Mouse (Mus musculus): Measurements from ENCODE around the gene Tspan5. TPM values are rescaled to one million over a fixed set of nuclear protein-coding genes. Genes with fewer than 3 reads are reported as not detected.
A peak's percentile ranks its signal among the peaks of the same experiment; 100 is the strongest.

The Tspan5 gene
- polyA plus RNA-seq, 1 experiment from 2014 or later: 21.9 TPM

DNA sequence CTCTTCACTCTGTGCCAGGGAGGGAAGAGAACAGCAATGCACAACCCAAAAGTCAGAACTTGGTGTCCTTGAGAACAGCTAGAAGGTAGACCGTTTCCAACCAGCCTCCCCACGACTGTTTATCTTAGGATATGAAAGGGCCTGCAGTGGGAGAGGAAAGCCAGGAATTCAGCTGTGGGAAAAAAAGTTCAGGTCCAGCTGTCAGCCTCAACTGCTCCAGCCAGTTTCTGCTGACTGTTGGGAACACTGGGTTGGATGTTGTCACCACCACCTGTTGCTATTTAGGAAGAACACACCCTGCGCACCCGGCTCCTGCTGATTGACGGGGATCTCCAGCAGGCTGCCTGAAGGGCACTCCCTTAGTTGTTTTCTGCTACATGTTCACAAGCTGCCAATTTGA, 19.8 kb upstream of the Tspan5 start:
- no peak overlapping the region for H3K4me3 ChIP-seq (ENCODE audit: low read depth, low read length)
- no peak overlapping the region for H3K27ac ChIP-seq (replicated peaks)
- no peaks in the 10 kb centered on the region; the same call in 1 of the 2 replicates for H3K4me1 ChIP-seq (replicated peaks; ENCODE audit: control insufficient read depth, insufficient read depth)
- DNase-seq (ENCODE audit: low spot score) (no peak), ATAC-seq (ENCODE audit: low FRiP score, low TSS enrichment) (peak; percentile 73; the same call in 1 of the 2 replicates)
- H3K9ac ChIP-seq (ENCODE audit: low read length): no peak overlapping the region
- H3K4me2 ChIP-seq (replicated peaks; ENCODE audit: low read depth): no peak overlapping the region
- no peaks in the 10 kb centered on the region for H3K36me3 ChIP-seq (ENCODE audit: control insufficient read depth, insufficient read depth, low read length)
- no peaks in the 10 kb centered on the region for H3K9me3 ChIP-seq (ENCODE audit: control insufficient read depth, low read length)
- TF ChIP-seq CTCF (IDR thresholded peaks at IDR 0.05; ENCODE audit: low read depth) (no peak), EP300 (optimal IDR thresholded peaks at IDR 0.05) (no peak)
- WGBS: 34% methylated on average over 5 of the region's 5 CpGs
- H3K27me3 ChIP-seq (ENCODE audit: control insufficient read depth, insufficient read depth, low read length): no peaks in the 10 kb centered on the region

DNA sequence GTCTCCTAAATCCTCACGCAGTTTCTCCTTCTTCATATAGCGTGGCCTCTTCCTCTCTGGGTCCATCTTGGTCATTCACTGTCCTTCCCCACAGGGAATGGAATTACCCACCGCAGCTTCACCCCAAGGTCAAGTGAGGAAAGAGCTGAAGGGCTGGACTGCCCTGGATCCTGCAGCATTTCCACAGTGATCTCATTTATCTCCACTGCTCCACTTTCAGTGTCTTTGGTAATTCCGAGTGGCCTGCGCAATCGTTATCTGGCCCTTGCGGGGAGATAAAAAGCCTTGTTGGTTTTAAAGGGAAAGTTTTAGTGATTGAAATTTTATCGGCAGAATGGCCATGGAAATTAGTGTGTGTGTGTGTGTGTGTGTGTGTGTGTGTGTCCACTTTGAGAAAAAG, 14.4 kb upstream of the Tspan5 start:
- Histone ChIP-seq H3K27ac (replicated peaks) (no peak overlapping the region), H3K27me3 (ENCODE audit: control insufficient read depth, insufficient read depth, low read length) (no peaks in the 10 kb centered on the region), H3K4me2 (replicated peaks; ENCODE audit: low read depth) (no peak overlapping the region), H3K4me1 (replicated peaks; ENCODE audit: control insufficient read depth, insufficient read depth) (no peaks in the 10 kb centered on the region), H3K9me3 (ENCODE audit: control insufficient read depth, low read length) (no peaks in the 10 kb centered on the region), H3K36me3 (ENCODE audit: control insufficient read depth, insufficient read depth, low read length) (no peaks in the 10 kb centered on the region), H3K9ac (ENCODE audit: low read length) (no peak overlapping the region), H3K4me3 (ENCODE audit: low read depth, low read length) (no peak overlapping the region)
- TF ChIP-seq EP300 (optimal IDR thresholded peaks at IDR 0.05) (no peak), CTCF (IDR thresholded peaks at IDR 0.05; ENCODE audit: low read depth) (no peak)
- ATAC-seq (ENCODE audit: low FRiP score, low TSS enrichment): no peak
- WGBS: 76% methylated on average over 8 of the region's 8 CpGs
- no peak for DNase-seq (ENCODE audit: low spot score)

DNA sequence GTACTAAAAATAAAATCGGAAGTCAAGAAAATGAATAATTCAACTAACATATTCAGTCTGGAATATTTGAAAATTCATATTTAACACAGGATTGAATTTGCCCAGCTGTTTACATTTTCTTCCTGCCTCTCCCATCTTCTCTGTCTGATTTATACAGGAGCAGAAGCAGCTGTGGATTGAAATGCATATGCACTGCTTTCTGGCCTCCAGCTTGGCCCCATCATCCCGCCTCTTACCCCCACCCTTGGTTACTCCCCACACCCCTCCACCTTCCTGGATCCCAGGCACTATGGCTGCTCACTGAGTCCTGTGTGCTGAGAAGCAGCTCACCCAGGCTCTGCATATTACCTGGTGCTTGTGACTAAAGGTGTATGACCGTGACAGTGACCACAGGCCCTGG, 13.2 kb upstream of the Tspan5 start:
- WGBS: 52% methylated on average over 3 of the region's 3 CpGs
- no peaks in the 10 kb centered on the region for H3K36me3 ChIP-seq (ENCODE audit: control insufficient read depth, insufficient read depth, low read length)
- no peak overlapping the region for H3K4me2 ChIP-seq (replicated peaks; ENCODE audit: low read depth)
- H3K27me3 ChIP-seq (ENCODE audit: control insufficient read depth, insufficient read depth, low read length): no peaks in the 10 kb centered on the region
- H3K9me3 ChIP-seq (ENCODE audit: control insufficient read depth, low read length): no peaks in the 10 kb centered on the region
- no peak for TF ChIP-seq CTCF (IDR thresholded peaks at IDR 0.05; ENCODE audit: low read depth)
- TF ChIP-seq EP300 (optimal IDR thresholded peaks at IDR 0.05): no peak
- H3K4me3 ChIP-seq (ENCODE audit: low read depth, low read length): no peak overlapping the region
- no peaks in the 10 kb centered on the region for H3K4me1 ChIP-seq (replicated peaks; ENCODE audit: control insufficient read depth, insufficient read depth)
- ATAC-seq (ENCODE audit: low FRiP score, low TSS enrichment) (no peak), DNase-seq (ENCODE audit: low spot score) (no peak)
- H3K27ac ChIP-seq (replicated peaks): no peak overlapping the region
- no peak overlapping the region for H3K9ac ChIP-seq (ENCODE audit: low read length)

DNA sequence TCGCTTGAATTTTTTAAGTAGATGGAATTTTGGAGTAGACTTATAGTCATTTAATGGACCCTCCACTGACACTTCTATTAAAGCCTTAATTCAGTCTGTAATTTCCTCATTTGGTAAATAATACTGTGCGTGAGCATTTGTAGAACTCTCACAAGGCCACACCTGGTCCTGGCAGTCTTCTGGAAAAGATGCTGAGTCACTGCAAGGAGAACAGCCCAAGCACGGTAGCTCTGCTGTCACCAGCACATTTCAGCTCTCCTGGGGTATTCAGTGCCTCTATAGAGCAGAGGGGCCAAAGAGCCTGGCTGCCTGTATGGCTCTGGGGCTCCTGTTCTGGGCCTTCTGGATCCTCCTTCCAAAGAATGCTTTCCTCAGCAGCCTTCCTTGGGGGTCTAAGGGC, 11.2 kb upstream of the Tspan5 start:
- no peak for DNase-seq (ENCODE audit: low spot score)
- H3K9me3 ChIP-seq (ENCODE audit: control insufficient read depth, low read length): no peaks in the 10 kb centered on the region
- no peaks in the 10 kb centered on the region for H3K4me1 ChIP-seq (replicated peaks; ENCODE audit: control insufficient read depth, insufficient read depth)
- H3K36me3 ChIP-seq (ENCODE audit: control insufficient read depth, insufficient read depth, low read length): no peaks in the 10 kb centered on the region
- H3K27me3 ChIP-seq (ENCODE audit: control insufficient read depth, insufficient read depth, low read length): no peaks in the 10 kb centered on the region
- no peak overlapping the region for H3K4me2 ChIP-seq (replicated peaks; ENCODE audit: low read depth)
- TF ChIP-seq CTCF (IDR thresholded peaks at IDR 0.05; ENCODE audit: low read depth) (no peak), EP300 (optimal IDR thresholded peaks at IDR 0.05) (no peak)
- no peak overlapping the region for H3K9ac ChIP-seq (ENCODE audit: low read length)
- H3K4me3 ChIP-seq (ENCODE audit: low read depth, low read length): no peak overlapping the region
- H3K27ac ChIP-seq (replicated peaks): no peak overlapping the region
- no peak for ATAC-seq (ENCODE audit: low FRiP score, low TSS enrichment)
- 66% methylated on average over 3 of the region's 3 CpGs for WGBS

DNA sequence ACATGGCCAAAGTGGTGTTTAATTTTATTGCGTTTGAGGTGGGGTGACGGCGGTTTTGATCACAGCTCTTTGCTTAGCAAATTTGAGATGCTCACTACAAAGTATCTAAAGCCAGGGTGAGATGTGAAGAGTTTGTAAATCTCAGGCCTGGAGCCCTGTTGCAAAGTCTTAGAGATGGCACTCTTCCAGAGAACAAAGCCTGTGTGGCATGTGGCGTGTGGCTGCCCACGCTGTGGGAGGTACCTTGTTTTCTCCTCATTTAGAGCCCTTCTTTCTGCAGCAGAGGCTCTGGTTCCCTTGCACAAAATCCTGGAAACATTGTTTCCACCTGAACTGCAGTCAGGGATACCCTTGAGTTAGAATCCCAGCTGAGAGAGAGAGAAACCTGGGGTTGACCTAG, 6.2 kb upstream of the Tspan5 start:
- Histone ChIP-seq H3K27me3 (ENCODE audit: control insufficient read depth, insufficient read depth, low read length) (no peaks in the 10 kb centered on the region), H3K4me1 (replicated peaks; ENCODE audit: control insufficient read depth, insufficient read depth) (no peaks in the 10 kb centered on the region), H3K9me3 (ENCODE audit: control insufficient read depth, low read length) (no peaks in the 10 kb centered on the region), H3K27ac (replicated peaks) (no peak overlapping the region), H3K36me3 (ENCODE audit: control insufficient read depth, insufficient read depth, low read length) (no peaks in the 10 kb centered on the region), H3K4me2 (replicated peaks; ENCODE audit: low read depth) (no peak overlapping the region), H3K9ac (ENCODE audit: low read length) (no peak overlapping the region), H3K4me3 (ENCODE audit: low read depth, low read length) (no peak overlapping the region)
- WGBS: 80% methylated on average over 5 of the region's 5 CpGs
- DNase-seq (ENCODE audit: low spot score) (no peak), ATAC-seq (ENCODE audit: low FRiP score, low TSS enrichment) (no peak)
- TF ChIP-seq CTCF (IDR thresholded peaks at IDR 0.05; ENCODE audit: low read depth): no peak
- TF ChIP-seq EP300 (optimal IDR thresholded peaks at IDR 0.05): no peak

DNA sequence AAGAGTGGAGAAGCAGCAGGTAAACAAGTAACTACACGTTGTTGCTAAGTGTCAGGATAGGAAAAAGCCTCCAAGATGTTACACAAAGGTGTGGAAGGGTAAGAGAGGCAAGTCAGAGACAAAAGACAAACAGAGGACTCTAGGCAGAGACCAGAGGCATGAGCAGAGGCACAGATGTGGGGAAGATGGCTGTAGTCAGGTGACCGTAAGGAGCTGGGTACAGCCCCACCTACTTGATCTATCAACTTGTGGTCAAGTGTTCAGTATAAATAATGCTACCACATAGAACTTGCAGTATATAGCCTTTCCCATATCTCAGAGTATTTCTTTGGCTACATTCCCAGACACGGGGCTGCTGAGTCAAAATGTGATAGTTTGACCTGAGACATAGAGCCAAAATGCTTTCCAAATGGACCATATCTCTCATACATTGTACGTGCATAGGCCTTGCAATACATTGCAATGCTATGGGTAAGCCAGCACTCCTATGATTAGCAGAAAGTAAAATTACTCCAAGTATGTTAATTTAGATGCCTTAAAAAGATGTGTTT, 2.8 kb upstream of the Tspan5 start:
- 41% methylated on average over 4 of the region's 4 CpGs for WGBS
- ATAC-seq (ENCODE audit: low FRiP score, low TSS enrichment) (no peak), DNase-seq (ENCODE audit: low spot score) (no peak)
- Histone ChIP-seq H3K36me3 (ENCODE audit: control insufficient read depth, insufficient read depth, low read length) (no peaks in the 10 kb centered on the region), H3K9me3 (ENCODE audit: control insufficient read depth, low read length) (no peaks in the 10 kb centered on the region), H3K4me2 (replicated peaks; ENCODE audit: low read depth) (no peak overlapping the region), H3K27ac (replicated peaks) (no peak overlapping the region), H3K9ac (ENCODE audit: low read length) (no peak overlapping the region), H3K27me3 (ENCODE audit: control insufficient read depth, insufficient read depth, low read length) (no peaks in the 10 kb centered on the region), H3K4me1 (replicated peaks; ENCODE audit: control insufficient read depth, insufficient read depth) (0 out of 2 replicates have a peak, but pooled peaks cover 3% of the 10 kb centered on the region), H3K4me3 (ENCODE audit: low read depth, low read length) (no peak overlapping the region)
- no peak for TF ChIP-seq CTCF (IDR thresholded peaks at IDR 0.05; ENCODE audit: low read depth)
- TF ChIP-seq EP300 (optimal IDR thresholded peaks at IDR 0.05): no peak
